Mouse (Mus musculus) lung, adult 2 months (tissue): ENCODE measurements around the gene Grin2a.

Experiments
- CTCF ChIP-seq: fragments of 200-500 bp; IDR thresholded peaks from 2 replicates; pipeline ENCODE4 v1.5.1; 2011; ENCODE audit warnings: mild to moderate bottlenecking, low read length, control low read depth; ENCODE audit not compliant: insufficient read depth
- POLR2A ChIP-seq: fragments of 200-500 bp; IDR thresholded peaks from 2 replicates; pipeline ENCODE4 v1.6.1; 2011; ENCODE audit warnings: low read depth, mild to moderate bottlenecking, control low read depth, low read length, borderline replicate concordance; ENCODE audit errors: extremely low read depth

DNA sequence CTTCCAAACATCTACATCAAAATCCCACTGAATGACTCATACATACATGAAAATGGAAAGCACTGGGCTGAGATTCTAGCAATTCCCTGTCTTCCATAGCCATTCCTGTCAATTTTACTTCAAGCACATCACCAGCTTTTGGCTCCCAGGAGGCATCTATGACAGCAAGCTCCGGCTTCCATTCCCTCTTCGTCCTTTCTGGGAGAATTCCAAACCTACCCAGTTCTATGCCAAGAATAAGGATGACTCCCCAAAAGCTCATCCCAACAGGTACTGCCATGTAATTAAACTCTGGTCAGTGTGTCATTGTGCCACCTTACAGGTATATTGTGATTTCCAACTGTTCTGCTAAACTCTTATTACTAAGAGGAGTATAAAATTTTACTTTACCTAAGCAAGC, 111.2 kb downstream of the Grin2a start:
- TF ChIP-seq CTCF (no peak), POLR2A (no peak)
